Mouse (Mus musculus): ENCODE results near the gene Arpc5. TPM values are rescaled to one million over a fixed set of nuclear protein-coding genes. Genes with fewer than 3 reads are reported as not detected.

Arpc5 gene
- total RNA-seq, 2 experiments from 2014 or later, result 9.4 to 11.5 TPM

DNA sequence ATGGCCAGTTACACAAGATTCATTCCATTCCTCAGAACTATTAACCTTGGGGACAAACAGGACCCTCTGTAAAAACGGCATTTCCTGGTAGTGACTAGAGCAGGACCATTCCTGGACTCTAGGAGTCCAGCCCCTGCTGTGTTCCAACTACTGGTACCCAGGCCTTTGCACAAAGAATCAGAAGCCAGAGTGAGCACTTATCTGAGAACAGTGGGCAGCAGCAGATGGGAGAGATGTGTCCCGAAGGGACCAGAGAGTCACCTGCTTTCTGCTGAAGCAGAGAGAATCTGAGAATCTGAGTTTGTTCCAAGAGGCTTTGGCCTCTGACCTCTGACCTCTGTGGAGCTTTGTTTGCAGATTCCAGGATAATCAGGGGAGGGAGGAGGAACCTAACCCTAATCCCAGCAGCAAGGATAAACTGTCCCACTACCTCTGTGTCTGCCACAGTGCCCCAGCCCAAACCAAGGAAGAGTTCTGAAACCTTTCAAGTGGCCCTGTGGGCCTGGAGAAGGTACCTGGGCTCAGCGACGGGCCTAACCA lies 21.8 kb downstream of the Arpc5 start:
- DNase-seq, result no peak
- Histone ChIP-seq H3K27ac (no peak overlapping the region), H3K4me3 (no peak overlapping the region)
- intact Hi-C loops (cut with DNase I), result no loop called here
- TF ChIP-seq CTCF (IDR thresholded peaks at IDR 0.05), result no peak

DNA sequence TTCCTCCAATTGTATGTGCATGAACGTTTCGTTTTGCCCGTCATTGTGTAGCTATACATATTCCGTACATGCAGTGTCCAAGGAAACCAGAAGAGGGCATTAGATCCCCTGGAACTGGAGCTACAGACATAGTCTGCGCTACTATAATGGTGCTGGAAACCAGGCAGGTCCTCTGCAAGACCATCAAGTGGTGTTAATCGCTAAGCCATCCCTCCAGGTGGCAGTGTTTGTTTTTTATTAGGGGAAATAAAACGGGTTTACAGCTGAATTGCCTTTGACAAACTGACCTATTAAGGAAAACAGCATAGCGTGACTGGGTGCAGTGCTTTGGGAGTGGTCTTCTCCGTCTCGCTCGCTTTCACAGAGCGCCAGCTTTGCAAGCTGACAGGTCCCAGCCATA lies 23.9 kb downstream of the Arpc5 start:
- Histone ChIP-seq H3K27ac (no peak overlapping the region), H3K4me3 (no peak overlapping the region)
- intact Hi-C loops (cut with DNase I), result loop anchor here (2.0 to 10.0 kb wide), 3 partner anchors 113 to 595 kb away; partner anchors contain the start of gene Smg7
- peak; percentile 39 for DNase-seq
- TF ChIP-seq CTCF (IDR thresholded peaks at IDR 0.05), result peak; percentile 72

DNA sequence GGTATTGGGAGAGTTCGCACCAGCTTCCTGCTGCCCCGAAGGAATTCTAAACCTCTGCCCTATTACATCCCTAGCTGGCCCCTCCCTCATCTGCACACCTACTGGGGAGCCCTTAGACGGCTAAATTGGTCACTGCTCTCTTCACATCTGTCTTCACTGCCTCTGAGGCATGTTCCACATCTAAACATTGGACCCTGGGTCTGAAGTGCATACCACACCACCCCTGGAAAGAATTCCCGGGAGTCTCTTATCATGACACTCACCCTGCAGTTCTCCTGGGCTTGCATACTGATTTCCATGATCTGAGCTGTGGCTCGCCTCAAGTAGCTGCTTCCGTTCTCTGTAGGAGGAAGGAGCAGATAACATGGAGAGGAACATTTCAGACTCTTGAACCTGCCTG lies 24.5 kb downstream of the Arpc5 start:
- intact Hi-C loops (cut with DNase I), result loop anchor here (2.0 to 10.0 kb wide), 3 partner anchors 112 to 594 kb away; partner anchors contain the start of gene Smg7
- no peak overlapping the region for H3K27ac ChIP-seq
- H3K4me3 ChIP-seq, result no peak overlapping the region
- no peak for TF ChIP-seq CTCF (IDR thresholded peaks at IDR 0.05)
- DNase-seq, result no peak

DNA sequence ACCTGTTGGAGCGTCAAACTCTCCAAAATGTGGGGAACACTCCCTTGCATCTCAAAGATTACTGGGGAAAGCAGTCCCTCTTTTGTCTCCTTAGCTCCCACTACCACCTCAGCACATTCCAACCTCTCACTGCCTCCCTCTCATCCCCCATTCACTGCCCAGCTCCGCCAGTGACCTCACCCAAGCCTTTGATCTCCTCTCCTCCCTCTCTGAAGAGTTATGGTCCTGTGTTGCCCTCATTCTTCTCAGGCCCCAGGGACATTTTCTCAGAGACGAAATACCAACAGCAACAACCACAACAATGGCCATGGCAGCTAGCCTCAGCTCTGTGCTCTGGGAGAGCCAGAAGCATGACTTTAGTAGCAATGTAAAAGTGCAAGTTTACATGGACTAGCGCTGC lies 24.9 kb downstream of the Arpc5 start:
- no peak for DNase-seq
- Histone ChIP-seq H3K27ac (0 out of 2 replicates have a peak overlapping the region, but pooled peaks have one; percentile 8), H3K4me3 (no peak overlapping the region)
- intact Hi-C loops (cut with DNase I), result loop anchor here (2.0 to 10.0 kb wide), 3 partner anchors 112 to 594 kb away; partner anchors contain the start of gene Smg7
- no peak for TF ChIP-seq CTCF (IDR thresholded peaks at IDR 0.05)

DNA sequence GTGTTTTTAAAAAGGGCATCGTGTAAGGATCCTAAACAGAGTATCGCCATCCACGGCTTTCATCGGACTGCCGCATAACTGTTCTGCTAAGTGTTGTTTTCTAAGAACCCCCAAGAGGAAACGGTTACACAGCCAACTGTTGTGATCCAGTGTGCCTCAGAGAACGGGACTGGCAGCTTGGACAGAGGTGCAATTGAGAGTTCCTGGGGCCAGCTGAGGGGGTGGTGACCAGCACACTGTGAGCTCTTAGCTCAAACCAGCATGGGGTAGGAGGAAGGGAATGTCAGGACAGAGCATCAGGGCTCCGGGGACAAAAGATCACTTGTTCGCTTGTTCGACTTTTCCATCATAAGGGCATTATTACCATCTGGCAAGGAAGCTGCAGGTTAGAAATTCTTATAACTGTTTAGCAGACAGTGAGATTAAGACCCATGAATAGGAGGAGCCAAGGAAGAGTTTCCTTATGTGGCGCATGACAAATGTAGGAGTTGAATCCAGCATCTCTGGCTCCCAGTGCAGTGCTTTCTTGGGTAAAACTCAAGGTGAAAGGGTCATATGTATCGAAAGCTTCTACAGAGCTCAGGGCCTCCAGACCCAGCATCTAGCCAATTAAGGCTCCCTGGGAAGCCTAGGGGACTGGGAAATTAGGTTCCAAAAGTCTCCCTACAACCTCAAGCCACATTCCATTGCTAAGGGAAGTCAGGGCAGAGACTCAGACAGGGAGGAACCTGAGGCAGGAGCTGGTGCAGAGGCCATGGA lies 26.6 kb downstream of the Arpc5 start:
- Histone ChIP-seq H3K4me3 (no peak overlapping the region), H3K27ac (peak overlapping the region; percentile 51)
- intact Hi-C loops (cut with DNase I), result loop anchor here (5.0 to 10.0 kb wide), 2 partner anchors 299 to 592 kb away; no protein-coding TSS in a partner anchor
- no peak for TF ChIP-seq CTCF (IDR thresholded peaks at IDR 0.05)
- no peak for DNase-seq

DNA sequence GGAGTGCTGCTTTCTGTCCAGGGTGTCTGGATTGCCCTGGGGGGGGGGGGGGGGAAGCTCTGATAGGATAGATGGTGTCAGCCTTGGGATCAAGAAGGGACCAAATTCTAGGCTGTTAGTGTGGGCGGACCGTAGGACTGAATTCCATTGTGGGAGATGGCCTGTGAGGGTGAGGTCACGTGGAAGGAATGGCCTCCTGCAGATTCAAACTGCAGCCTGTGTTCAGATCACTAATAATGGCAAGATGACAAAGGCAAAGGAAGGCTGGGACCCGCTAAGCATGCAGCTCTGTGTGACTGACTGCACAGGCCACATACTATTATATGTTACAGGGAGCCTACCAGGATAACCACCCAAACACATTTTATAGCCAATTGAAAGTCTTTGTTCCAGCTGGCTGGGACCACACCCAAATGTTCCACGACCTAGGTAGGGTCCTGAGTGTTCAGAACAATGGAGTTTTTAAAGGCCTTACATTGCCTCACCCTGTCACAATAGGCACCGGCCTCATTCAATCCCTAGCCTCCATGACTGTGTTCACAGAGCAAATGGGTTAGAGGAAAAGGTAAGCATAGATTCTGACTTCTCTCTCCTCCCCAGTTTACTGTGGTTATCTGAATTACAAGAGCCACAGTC lies 27.3 kb downstream of the Arpc5 start:
- peak overlapping the region; percentile 49 for H3K27ac ChIP-seq
- TF ChIP-seq CTCF (IDR thresholded peaks at IDR 0.05), result no peak
- no peak for DNase-seq
- H3K4me3 ChIP-seq, result no peak overlapping the region
- intact Hi-C loops (cut with DNase I), result loop anchor here (5.0 to 10.0 kb wide), 2 partner anchors 299 to 591 kb away; no protein-coding TSS in a partner anchor

DNA sequence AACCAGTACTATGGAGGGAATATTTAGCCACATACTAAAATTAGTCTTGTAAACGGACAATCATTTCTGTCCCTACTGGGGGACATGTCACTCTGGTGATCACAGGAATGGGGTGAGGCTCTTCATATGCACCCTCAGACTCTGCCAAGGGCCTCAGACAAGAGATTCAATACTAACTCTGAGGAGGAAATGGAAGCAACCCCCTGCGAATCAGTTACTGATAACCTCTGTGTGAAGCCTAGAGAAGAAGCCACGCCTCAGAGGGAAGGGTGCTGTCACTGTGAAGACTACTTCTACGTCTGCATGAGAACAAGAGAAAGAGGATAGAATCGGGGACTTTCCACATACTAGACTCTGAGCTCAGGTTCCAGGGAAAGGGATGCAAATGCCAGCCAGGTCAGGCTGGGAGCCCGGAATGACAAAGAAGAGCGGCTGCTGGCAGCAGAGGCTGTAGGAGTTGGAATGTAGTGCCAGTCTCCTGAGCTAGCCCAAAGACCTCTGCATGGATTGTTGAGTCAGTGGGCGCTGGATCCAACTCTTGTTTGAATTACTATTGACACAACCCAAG lies 29.4 kb downstream of the Arpc5 start:
- DNase-seq, result no peak
- no peak for TF ChIP-seq CTCF (IDR thresholded peaks at IDR 0.05)
- Histone ChIP-seq H3K4me3 (no peak overlapping the region), H3K27ac (no peak overlapping the region)
- intact Hi-C loops (cut with DNase I), result loop anchor here (10.0 kb wide), 1 partner anchor 589 kb away; no protein-coding TSS in a partner anchor

DNA sequence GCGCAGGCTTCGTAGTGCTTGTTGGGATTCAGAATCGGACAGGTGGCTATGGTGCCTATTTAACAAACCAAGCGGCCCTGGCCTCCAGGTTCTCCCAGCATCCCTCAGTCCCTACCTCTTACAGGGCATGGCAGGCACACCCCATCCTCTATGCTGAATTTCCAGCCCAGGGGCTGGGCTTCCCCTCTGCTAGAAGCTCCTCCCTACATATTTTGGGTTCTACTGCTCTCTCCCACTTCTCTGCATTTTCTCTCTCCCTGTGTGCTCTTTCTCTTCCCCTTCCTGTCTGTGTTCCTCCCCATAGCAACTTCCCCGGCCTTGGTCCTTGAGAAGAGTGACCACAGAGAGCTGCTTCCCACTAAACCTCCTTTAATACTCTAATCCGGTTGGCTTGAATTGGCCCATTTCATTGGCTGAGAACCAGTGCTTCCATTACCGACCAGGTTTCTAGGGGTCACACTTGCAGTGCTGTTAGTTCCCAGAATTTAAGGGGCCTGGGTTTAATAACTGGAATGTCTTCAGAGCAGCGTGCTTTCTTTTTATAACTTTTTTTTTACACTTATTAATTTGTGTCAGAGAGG lies 30.4 kb downstream of the Arpc5 start:
- Histone ChIP-seq H3K27ac (peak overlapping the region; percentile 16; the same call in 1 of the 2 replicates), H3K4me3 (no peak overlapping the region)
- intact Hi-C loops (cut with DNase I), result loop anchor here (10.0 kb wide), 1 partner anchor 588 kb away; no protein-coding TSS in a partner anchor
- no peak for DNase-seq
- no peak for TF ChIP-seq CTCF (IDR thresholded peaks at IDR 0.05)

DNA sequence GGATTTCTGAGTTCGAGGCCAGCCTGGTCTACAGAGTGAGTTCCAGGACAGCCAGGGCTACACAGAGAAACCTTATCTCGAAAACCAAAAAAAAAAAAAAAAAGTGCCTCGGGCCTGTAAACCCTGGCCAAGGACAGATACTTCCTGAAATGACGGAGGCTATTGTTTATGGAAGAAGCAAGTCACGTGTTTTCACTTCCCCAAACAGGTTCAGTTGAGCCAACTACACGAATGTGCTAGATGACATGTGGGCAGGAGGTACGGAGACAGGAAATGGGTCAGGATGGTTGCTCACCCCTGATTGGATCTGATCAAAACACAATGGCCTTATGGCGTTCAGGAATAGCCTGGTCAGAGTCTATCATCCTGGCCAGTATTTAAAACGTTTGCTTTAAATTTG lies 31.8 kb downstream of the Arpc5 start:
- DNase-seq, result no peak
- TF ChIP-seq CTCF (IDR thresholded peaks at IDR 0.05), result no peak
- Histone ChIP-seq H3K27ac (peak overlapping the region; percentile 21), H3K4me3 (no peak overlapping the region)
- intact Hi-C loops (cut with DNase I), result loop anchor here (10.0 kb wide), 1 partner anchor 587 kb away; no protein-coding TSS in a partner anchor

DNA sequence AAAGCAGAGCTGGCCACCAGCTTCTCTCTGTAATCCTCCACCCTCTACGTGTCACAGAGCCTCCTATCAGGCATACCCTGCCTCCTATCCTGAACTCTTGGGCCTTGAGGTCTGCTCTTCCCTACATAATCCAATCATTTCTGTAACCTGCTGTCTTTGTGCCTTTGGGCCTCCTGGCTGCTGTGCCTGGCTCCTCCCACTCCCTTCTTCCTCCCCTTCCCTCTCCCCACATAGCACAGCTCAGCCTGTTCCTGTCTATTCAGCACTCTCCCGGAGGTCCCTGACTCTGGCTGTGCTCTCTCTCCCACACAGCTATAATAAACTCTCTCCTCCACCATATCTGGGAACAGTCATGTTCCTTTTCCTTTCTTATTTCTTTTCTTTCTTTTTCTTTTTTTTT lies 33.6 kb downstream of the Arpc5 start, which contains the start of gene Ncf2:
Ncf2 (plus strand) TSS at position 298 of the 400 bp plus-strand sequence.
- DNase-seq, result no peak
- peak within 1 kb of the TSS; percentile 35 for H3K27ac ChIP-seq
- no peak for TF ChIP-seq CTCF (IDR thresholded peaks at IDR 0.05)
- intact Hi-C loops (cut with DNase I), result loop anchor here (10.0 kb wide), 1 partner anchor 585 kb away; no protein-coding TSS in a partner anchor
- H3K4me3 ChIP-seq, result no peak within 1 kb of the TSS

DNA sequence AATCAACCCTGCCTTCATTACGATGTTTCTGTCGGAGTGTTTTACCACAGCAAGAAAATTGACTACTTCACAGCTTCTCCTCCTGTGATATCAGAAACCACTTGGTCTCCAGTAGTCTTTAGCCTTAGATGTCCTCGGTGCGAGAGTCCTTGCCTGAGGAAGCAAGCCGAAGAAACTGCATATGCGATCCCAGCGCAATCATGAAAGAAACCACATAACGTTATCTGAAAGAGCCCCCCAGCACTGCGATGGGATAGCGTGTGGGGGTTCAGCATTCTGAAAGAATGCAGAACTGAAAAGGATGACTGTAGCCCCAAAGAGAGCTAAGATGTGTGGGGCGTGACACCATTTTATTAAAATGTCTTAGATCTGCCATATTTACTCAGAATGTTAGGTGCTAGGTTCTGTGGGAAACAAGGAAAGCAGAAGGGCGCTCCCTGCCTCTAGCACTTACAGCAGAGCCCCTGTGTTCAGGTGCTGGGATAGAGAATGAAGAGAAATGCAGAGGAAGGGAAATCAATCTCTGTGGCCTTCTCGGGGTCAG lies 34.4 kb downstream of the Arpc5 start:
- no peak for TF ChIP-seq CTCF (IDR thresholded peaks at IDR 0.05)
- no peak for DNase-seq
- H3K4me3 ChIP-seq, result no peak overlapping the region
- intact Hi-C loops (cut with DNase I), result no loop called here
- H3K27ac ChIP-seq, result no peak overlapping the region

DNA sequence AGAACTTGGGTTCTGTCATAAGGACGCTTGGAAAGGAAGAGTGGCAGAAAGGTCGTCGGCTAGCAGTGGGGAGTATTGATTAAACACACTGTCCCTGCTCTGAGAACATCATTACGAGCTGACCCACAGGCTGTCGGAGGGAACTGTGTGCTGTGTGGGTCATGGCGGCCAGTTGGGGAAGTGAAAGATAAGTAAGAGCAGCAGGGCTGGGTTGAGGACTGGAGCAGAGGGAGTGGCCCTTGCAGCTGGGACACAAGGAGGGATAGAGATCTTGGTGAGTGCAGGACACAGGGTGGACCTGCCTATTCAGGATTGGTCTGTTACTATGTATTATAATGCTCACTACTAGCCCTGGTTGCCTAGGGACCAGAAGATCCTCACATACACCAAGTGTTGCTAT lies 38.6 kb downstream of the Arpc5 start:
- DNase-seq, result no peak
- H3K4me3 ChIP-seq, result no peak overlapping the region
- no peak for TF ChIP-seq CTCF (IDR thresholded peaks at IDR 0.05)
- H3K27ac ChIP-seq, result no peak overlapping the region
- intact Hi-C loops (cut with DNase I), result no loop called here

All from gastrocnemius, adult 2 months (tissue).